Mouse (Mus musculus): Measurements from ENCODE around the gene Snx10.

DNA sequence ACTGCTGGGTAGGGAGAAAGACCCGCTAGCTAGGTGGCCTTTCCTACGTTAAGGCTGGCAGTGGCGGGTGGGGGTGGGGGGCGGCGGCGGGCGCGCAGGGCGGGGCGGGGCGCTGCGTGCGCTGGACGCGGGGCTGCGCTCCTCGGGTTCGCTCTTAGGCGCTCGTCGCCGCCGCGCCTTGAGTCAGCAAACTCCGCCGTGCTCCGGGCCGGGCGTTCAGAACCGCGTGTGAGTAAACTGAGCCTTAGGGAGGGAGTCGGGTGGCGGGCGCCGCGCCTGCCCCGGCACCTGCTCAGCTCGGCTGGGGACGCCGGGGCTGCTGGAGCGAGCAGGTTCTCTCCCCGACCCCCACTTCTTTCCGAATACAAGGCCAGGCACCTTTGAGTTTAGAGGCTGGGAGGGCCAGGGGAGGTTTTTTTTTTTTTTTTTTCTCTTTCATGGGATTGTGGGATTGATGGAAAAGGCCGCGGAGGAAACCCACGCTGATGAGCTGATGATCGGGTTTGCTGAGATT is at the start of gene Snx10:
- no peak for TF ChIP-seq POLR2A (IDR thresholded peaks at IDR 0.05; ENCODE audit: low read depth, low read length)
- no peak for TF ChIP-seq CTCF (IDR thresholded peaks at IDR 0.05; ENCODE audit: extremely low read depth, insufficient read depth, insufficient read length, insufficient replicate concordance)
